Mouse (Mus musculus) bone marrow macrophage, adult 2 months (primary cell): ENCODE measurements around the gene Bahcc1. TPM values are rescaled to one million over a fixed set of nuclear protein-coding genes. Genes with fewer than 3 reads are reported as not detected.
A peak's percentile ranks its signal among the peaks of the same experiment; 100 is the strongest.

Experiments
- H3K27ac ChIP-seq: 2 replicates; pipeline ENCODE4 v1.5.1; 2012; ENCODE audit warnings: low read depth, low read length; ENCODE audit not compliant: insufficient read depth
- H3K4me1 ChIP-seq: 2 replicates; pipeline ENCODE4 v1.6.1; 2012; ENCODE audit warnings: low read length; ENCODE audit not compliant: control insufficient read depth, insufficient read depth
- H3K4me3 ChIP-seq: 2 replicates; pipeline ENCODE4 v1.5.1; 2012; ENCODE audit warnings: mild to moderate bottlenecking, low read length, moderate library complexity; ENCODE audit not compliant: insufficient read depth
- CTCF ChIP-seq: IDR thresholded peaks from 2 replicates; pipeline ENCODE4 v1.5.1; 2012; ENCODE audit warnings: low read depth, mild to moderate bottlenecking, low read length, moderate library complexity
- POLR2A ChIP-seq: IDR thresholded peaks from 2 replicates; pipeline ENCODE4 v1.6.1; 2012; ENCODE audit warnings: mild to moderate bottlenecking, low read depth, low read length, borderline replicate concordance
- polyA plus RNA-seq: library from polyadenylated mRNA; stranded (reverse); fragments of >200 nt; gene quantifications from 2 replicates; pipeline ENCODE4 v1.2.4, GENCODE M21; 2012; ENCODE audit not compliant: missing spikeins, insufficient read depth, insufficient read length

Bahcc1 gene
- polyA plus RNA-seq, 1 experiment = 5.2 TPM

- Histone ChIP-seq H3K27ac (no peak overlapping the region), H3K4me3 (no peak overlapping the region), H3K4me1 (peaks cover 9% of the 10 kb centered on the region)
- TF ChIP-seq POLR2A (no peak), CTCF (no peak)
These were observed 65.0 kb downstream of the Bahcc1 start for GRCm38 (mm10) chr11:120297767-120298166.

- no peak for TF ChIP-seq POLR2A
- TF ChIP-seq CTCF = no peak
- no peak overlapping the region for H3K27ac ChIP-seq
- H3K4me1 ChIP-seq = peaks cover 5% of the 10 kb centered on the region
- H3K4me3 ChIP-seq = no peak overlapping the region
These were observed 65.8 kb downstream of the Bahcc1 start for GRCm38 (mm10) chr11:120298441-120299141.

GRCm38 (mm10) chr11:120299484-120299883 is 66.7 kb downstream of the Bahcc1 start:
- TF ChIP-seq CTCF (no peak), POLR2A (no peak)
- Histone ChIP-seq H3K4me1 (no peaks in the 10 kb centered on the region), H3K4me3 (no peak overlapping the region), H3K27ac (no peak overlapping the region)

DNA sequence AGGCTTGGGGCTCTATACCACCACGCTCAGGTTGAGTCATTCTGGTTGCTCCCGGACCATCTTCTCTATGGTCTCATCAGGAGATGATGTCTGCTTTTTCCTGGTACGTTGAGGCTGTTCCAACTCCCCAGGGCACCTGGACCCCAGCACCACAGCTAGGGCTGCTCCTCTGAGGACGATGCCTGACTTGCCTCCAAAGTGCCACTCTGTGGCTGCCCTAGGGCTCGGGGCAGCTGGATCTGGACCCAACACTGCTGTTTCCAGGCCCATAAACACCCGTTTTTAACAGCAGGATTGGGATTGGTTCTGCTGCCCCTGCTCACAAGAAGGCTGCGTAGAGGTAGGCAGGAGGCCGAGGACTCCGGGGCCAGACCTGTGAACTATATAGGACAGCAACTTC is 70.4 kb downstream of the Bahcc1 start:
- H3K27ac ChIP-seq = no peak overlapping the region
- TF ChIP-seq CTCF = no peak
- TF ChIP-seq POLR2A = no peak

GRCm38 (mm10) chr11:120303559-120304349 is 71.0 kb downstream of the Bahcc1 start:
- H3K4me1 ChIP-seq = peaks cover 19% of the 10 kb centered on the region
- H3K27ac ChIP-seq = no peak overlapping the region
- no peak overlapping the region for H3K4me3 ChIP-seq
- TF ChIP-seq CTCF (no peak), POLR2A (no peak)

More for the DNA sequence above, 70.4 kb downstream of the Bahcc1 start:
- no peak overlapping the region for H3K4me3 ChIP-seq
- H3K4me1 ChIP-seq = peaks cover 15% of the 10 kb centered on the region

GRCm38 (mm10) chr11:120304350-120304694 is 71.6 kb downstream of the Bahcc1 start:
- TF ChIP-seq POLR2A (no peak), CTCF (no peak)
- Histone ChIP-seq H3K27ac (no peak overlapping the region), H3K4me1 (peaks cover 19% of the 10 kb centered on the region), H3K4me3 (no peak overlapping the region)

DNA sequence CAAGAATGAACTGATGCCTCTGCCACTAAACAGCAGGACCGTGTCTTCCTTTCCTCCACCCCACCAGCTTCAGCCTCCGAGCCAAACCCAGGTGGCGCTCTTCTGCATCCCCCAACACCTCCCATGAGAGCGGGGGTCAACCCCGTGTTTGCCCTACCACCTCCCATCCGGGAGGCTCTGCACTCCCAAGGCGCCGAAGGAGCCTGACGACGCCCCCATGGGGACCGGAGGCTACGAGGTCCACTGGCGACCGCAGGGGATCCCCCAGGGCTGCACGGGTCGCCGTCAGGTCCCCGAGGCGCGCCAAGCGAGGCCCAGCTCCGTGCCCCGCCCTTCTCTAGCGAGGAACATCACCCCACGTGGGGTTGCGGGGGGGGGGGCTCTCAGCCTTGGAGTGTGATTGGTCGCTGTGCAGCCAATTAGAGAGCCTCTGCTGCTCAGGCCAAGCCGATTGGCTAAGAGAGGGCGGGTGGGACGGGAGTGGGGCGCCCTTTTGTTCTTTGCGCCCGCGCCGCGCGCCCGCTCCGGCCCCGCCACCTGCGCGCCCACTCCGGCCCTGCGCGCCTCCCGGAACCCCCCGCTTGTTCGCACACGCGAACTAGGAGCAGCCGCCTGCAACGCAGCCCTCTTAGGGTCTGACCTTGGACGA is 72.3 kb downstream of the Bahcc1 start:
- TF ChIP-seq CTCF = peak; percentile 42; the same call in 1 of the 2 replicates
- no peak for TF ChIP-seq POLR2A
- Histone ChIP-seq H3K4me1 (peaks cover 19% of the 10 kb centered on the region), H3K4me3 (peak overlapping the region; percentile 65), H3K27ac (no peak overlapping the region)

DNA sequence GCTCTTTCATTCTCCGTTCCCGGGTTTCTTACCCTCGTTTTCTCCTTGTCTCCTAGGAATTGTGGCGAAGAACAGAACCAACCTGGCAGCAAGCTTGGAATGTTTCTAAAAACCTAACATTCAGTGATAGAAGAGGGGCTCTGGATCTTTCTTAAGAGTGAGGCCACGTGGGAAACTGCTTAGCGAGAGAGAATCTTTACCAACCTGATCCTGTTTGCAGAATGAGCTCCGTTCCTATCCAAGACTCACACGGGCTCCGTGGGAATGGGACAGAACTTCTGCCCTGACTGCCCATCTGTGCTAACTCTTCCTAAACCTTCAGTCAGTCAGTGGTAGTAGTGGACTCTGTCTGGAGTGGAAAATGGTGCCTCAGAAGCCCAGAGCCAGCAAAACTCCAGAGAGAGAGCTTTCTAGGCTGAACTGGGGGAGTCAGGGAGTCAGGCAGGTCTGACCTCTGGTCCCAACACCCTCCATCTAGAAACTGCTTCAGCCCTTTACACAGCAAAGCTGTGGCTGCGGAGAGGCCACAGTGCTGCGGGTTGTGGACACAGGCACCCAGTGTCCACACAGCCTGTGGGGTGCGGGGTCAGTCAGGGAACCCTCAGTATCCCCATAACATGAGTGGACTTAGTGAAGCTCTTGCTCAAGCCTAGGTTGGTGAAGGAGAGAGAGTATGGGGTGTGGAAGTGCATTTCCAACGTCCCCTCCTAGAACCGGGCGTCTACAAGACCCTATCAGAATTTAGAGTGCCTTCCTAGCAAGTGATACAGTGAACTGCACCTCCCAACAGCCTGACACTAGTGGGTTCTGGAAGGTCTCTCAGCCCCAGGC is 73.0 kb downstream of the Bahcc1 start:
- no peak for TF ChIP-seq POLR2A
- no peak for TF ChIP-seq CTCF
- H3K4me3 ChIP-seq = peak overlapping the region; percentile 65
- H3K4me1 ChIP-seq = peaks cover 19% of the 10 kb centered on the region
- H3K27ac ChIP-seq = no peak overlapping the region
